Mouse (Mus musculus) frontal cortex, adult 2 months (tissue): ENCODE measurements at regions not wholly inside any gene's neighbourhood (a gene's known extent, or its start where the extent isn't known, plus 50 kb on each side); places are given as distances from the start of the nearest gene placed in this dataset.

Experiments
- DNase-seq, 2 experiments: peaks; one replicate each; pipeline ENCODE4 v3.0.0; 2022; ENCODE audit warnings: low spot score in 1 of 2; ENCODE audit errors: extremely low spot score in 1 of 2

GRCm38 (mm10) chr17:44336842-44337241 is 148.5 kb downstream of the Clic5 start:
- DNase-seq = no peak

DNA sequence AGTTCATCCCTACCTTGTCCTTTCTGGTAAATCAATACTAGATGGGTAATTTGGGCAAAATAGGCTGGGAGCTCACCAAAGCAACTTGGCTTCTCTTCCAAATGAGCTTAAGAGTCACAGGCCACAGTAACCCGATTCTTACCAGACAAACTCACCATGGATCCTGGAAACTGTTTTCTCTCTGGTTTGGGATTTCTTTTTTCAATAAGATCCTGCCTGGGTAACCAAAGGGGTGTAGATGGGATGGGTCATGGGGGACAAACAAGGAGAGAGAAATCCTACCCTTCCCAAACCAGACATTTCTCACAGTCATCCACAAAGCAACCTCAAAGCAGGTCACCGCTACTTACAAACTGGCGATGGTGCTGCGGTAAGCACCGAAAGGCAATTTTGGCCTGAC is 148.9 kb downstream of the Clic5 start:
- no peak for DNase-seq

DNA sequence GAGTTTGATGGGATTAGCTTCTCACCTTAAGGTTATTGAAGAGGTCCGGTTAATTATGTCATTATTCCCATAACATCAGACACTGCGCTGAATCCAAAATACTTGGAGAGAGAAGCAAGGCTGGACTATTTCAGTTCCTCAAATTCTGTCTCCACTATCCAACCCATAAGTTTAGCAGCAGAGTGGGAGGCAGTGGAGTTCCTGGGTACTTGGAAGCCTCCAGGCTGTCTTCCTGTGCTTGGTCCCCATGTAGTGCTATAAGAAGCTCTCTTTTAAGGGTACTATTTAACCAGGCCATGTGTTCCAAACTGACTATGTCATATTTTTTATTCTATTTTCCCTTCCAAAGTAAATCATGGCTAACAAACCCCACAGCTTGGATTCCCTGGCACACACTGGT is 156.2 kb downstream of the Clic5 start:
- DNase-seq = no peak

DNA sequence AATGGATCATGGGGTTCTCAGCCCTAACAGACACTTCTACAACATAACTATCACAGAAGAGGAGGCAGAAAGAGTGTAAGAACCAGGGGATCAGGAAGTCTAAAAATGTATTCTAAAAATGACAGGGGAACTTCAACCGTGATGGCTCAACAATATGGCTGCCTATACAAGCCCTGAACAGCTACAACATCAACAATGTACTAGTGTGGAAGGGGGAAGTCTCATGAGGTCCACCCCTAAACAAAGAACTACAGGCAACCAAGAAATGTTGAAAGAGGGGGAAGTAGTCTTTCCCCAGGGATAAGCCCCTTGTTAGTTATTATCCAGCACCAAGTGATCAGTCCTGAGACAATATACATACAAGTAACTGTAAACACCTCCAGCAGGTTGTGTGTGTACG is 157.0 kb downstream of the Clic5 start:
- DNase-seq = no peak

GRCm38 (mm10) chr17:44350201-44350948 is 162.0 kb downstream of the Clic5 start:
- no peak for DNase-seq

- no peak for DNase-seq
These were observed 162.5 kb downstream of the Clic5 start for GRCm38 (mm10) chr17:44350949-44351244.

DNA sequence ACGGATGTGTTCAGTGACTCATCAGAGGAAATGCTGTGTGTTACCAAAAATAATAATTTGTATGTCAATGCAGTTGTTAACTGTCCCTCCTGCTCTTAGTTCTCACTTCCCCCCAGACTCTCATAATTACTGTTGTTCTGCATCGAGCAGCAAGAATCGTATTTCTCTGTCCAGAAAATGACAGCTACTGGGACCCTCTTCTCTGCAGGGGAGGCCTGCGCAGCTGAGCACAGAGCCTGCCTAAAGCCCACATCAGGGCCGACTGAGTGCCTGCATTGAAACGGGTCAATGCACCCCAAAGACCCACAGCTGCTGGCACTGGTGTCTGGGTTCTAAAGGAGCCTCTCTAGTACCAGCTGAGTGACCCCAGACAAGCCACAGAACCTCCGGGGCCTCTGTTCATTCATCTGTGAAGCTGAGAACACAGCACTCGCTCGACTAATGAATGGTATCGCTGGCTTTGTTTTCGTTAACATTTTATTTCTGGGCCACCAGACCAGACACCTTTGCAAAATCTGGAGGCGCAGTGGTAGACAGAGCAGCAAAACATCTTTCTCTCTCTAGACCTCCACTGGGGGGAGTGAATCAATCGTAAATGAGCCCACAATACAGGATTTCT is 163.2 kb downstream of the Clic5 start:
- DNase-seq = no peak

DNA sequence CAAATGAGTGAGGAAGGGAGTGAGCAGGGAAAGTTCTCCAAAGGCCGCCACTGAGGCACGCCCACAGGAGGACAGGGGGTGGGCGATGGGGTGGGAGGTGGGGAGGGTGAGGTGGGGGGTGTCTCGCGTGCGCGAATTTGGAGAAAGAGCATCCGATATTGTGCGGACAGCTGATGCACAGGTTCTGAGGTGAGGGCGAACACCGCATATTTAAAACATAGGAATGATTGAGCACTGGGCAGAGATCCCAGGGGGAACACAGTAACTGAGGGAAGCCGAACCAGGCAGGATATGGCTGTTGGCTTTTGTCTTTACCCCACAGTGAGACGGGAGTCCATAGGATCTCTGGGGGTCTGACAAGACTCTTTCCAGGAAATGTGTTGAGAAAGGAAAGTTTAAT is 163.8 kb downstream of the Clic5 start:
- no peak for DNase-seq

DNA sequence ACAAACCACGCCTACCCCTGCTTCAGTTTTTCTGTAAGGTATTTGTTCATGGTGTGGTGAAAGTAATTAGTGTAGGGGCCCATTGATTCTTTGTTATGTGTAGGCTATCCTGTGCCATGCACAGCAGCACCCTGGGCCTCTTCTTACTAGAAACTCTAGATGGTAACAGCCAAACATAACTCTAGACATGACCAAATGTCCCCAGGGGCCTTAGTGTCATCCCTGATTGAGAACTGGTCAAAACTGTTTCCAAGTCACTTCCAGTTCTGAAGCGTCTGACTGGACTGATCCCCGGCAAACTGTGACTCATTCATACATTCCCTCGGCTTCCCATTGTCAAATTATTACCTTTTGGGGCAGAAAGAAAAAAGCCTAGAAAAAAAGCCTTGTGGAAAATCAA is 174.7 kb downstream of the Clic5 start:
- DNase-seq = no peak

DNA sequence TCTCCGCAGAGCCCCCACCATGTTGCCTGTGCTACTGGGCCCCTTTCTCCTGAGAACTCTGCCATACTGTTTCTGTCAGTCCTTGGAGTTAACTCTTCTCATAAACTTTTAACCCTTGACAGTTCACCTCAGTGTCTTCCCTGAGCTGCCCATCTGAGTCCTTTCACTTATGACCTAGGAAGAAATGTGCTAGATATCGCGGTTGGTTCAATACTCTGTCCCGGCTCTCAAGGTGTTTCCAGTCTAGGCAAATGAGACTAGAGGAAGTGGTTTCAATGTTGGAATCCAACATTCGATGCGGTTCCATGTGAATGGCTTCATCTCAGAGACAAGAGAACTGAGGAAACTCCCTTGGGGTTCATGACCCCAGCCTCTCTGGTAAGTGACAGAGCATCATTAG is 176.1 kb downstream of the Clic5 start:
- no peak for DNase-seq

DNA sequence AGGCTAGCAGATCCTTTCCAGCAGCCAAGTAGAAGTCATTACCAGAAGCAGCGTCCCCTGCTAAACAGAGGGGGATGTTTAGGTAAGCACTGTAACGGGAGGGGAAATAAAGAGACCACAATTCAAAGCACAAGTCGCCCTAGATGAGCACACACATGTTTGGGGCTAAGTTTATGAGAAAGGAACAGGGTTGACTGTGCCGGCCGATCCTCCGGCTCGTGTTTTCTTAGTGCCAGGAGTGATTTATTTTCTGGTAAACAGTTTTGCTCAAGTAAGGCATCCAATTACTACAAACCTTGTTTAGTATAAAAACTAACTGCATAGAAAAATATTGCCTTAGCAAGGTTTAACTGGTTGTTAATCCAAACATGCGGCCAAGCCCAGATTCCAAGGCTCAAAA is 178.1 kb downstream of the Clic5 start:
- DNase-seq = no peak

DNA sequence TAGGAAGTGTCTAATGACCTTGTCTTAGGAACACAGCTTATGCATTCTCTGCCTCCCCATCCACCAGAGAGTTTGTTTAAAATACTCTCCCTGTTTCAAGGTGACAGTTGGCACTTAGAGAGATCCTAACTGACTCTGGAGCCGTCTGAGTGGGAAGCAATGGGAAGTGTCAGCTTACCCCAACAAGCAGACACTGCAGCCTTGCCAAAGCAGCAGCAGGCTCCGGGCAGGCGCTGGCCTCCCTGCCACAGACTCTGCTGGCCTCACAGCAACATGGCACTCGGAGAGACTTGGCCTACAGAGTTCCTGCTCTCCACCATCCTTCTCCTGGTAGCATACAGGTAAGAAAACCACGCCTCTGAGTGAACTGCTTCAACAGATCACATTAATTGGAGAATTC is 179.2 kb downstream of the Clic5 start:
- DNase-seq = no peak

DNA sequence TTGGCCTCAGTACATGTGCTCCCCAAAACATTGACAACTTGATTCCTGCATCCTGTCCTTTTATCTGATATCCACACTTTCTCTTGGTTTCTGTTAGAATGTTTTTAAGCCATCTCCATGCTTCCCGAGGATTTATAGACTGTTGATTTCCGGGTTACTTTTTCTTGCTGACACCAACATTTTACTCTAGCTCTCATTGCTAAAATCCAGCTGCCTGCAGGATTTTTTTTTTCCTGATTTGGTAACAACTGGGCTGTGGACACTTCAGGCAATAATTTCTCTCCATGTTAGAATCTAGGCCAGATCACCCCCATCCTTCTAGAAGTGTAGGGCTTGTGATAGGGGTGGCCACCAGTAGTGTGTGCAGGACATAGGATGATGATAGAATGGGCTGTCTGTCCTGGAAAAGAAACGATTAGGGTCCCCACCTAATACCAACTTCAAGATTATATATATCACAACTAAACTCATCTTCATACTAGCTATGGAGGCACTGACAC is 182.6 kb downstream of the Clic5 start:
- no peak for DNase-seq

- no peak for DNase-seq
These were observed 183.2 kb downstream of the Clic5 start for GRCm38 (mm10) chr17:44371620-44372019.

DNA sequence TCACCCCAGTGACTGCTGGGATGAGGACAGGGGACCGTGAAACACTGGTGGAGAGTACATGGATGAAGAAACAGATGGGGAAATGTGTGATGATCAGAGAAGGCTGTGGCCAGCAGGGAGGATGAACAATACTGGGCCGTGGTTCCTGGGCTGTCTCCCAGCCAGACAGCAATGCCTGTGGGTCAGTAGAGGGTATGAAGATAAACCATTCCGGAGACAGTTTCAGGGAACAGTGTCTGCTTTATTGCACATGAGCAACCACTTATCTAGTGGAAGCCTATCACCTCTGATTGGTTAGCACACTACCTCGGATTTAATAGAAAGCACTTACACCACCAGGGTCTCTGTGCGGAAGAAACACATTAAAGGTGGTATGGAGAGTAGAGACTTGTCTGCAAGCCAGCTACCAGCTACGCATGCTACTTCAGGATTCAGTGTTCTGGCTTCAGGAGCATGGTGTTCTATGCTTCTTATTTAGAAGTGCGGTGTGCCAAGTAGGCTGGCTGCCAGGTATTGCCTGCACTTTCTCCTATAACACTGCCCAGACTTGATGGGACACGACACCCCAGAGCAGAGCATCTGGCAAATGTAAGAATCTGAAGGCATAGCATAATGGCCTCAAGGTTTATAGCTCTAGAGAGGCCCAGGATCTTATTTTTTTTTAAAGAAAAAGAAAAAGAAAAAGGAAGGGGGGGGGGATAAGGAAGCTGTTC is 185.5 kb downstream of the Clic5 start:
- no peak for DNase-seq

GRCm38 (mm10) chr17:44378391-44378790 is 190.0 kb downstream of the Clic5 start:
- peak in 1 of 2 experiments; percentile 20 for DNase-seq

GRCm38 (mm10) chr17:44388916-44389315 is 200.5 kb downstream of the Clic5 start:
- no peak for DNase-seq

GRCm38 (mm10) chr17:44397829-44398228 is 209.4 kb downstream of the Clic5 start:
- DNase-seq = no peak

DNA sequence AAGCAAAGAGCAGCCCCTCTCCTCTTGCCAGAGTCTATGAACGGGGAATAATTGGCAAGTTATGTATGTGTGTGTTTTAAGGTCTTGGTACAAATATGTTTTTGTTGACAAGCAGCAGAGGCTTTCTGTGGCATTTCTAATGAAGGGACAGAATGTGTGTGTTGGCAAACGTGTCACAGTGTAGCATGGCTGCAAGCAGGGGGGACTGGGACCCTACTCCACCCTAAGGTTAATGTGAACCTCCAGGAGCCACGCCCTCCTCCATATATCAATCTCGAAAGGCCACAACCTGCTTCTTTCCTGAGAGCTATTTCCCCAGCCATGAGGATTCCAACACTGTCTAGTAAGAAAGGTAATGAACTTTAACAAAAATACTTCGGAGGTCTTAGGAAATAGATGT is 209.8 kb downstream of the Clic5 start:
- DNase-seq = no peak

DNA sequence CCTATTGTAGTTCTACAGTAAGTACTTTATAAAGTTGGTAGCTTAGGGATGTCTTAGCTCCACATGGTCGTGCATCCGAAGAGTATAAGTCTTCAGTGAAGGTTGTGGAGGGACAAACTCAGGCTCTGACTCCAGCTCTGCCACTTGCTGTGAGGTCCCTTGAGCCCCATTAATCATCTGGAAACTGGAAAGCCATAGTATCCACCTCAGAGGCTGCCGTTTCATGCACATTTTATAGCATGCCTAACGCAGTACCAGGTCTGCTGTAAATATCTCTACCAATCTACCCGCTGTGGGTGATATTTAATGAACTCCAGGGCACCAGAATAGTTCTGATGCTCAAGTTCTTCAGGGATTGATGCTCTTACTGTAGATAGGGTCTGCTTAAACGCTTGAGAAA is 216.5 kb downstream of the Clic5 start:
- no peak for DNase-seq

DNA sequence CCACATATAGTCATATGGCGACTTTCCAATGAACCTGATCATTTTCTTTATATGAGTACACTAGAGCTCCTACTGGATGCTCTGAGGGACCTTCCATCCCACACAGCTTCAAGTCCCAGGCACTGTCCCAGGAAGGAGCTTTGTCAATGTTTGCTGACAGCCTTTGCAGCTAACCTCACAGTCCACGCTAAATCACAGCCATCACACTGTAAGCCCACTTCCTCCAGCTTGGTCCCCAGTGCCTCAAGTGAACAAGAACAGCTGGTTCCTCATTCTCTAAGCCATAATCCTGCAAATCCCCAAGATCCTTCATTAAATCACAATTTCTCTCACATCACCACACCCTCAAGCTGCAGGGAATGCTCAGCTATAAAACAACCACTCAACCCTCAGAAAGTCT is 222.6 kb downstream of the Clic5 start:
- DNase-seq = no peak
